Mouse (Mus musculus) central nervous system, embryonic 18 days (tissue): ENCODE measurements around the gene Rab3d. TPM values are rescaled to one million over a fixed set of nuclear protein-coding genes. Genes with fewer than 3 reads are reported as not detected.

Experiments
- polyA plus RNA-seq: library from polyadenylated mRNA; depleted of rRNA; stranded (reverse); fragments of >200 nt; gene quantifications from 2 replicates; pipeline ENCODE4 v1.2.3, GENCODE M21; 2012; rRNA removed

The Rab3d gene
- polyA plus RNA-seq, result 32.4 and 36.8 TPM in 2 replicates

DNA sequence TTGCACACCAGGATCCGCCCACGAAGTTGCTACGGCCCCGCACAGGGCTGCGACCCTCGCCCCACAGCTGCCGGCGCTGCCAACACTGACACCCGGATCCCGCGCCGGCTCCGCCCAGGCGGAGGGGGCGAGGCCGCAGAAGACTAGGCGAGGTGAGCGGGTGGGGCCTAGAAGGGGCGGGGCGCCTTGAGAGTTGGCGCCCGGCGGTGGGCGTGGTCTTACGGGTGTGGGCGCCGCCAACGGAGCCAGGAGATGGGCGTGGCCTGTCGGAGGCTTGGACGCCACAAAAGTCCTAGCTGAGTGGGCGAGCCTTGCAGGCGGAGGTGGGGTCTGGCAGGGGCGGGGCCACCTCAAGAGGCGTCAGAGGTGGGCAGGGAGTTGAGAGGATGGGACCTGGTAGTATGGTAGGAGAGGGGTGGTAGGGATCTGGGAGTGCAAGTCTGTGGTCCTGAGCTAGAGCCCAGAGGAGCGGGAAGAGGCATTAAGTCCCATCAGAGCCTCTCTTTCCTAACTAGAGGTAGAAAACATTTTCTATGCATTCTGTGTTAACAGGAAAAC lies at the start of gene Rab3d:
TSS of gene Rab3d (minus strand) at position 158 of the 558 bp plus-strand sequence.

GRCm38 (mm10) chr9:21963417-21963816 lies 45.4 kb upstream of the Rab3d start, which contains the start of gene Epor:
TSS of gene Epor (minus strand) at chr9:21963506.

GRCm38 (mm10) chr9:21955570-21956281 lies 37.7 kb upstream of the Rab3d start, which contains the start of gene Swsap1:
TSS of gene Swsap1 (plus strand) at chr9:21955755.

DNA sequence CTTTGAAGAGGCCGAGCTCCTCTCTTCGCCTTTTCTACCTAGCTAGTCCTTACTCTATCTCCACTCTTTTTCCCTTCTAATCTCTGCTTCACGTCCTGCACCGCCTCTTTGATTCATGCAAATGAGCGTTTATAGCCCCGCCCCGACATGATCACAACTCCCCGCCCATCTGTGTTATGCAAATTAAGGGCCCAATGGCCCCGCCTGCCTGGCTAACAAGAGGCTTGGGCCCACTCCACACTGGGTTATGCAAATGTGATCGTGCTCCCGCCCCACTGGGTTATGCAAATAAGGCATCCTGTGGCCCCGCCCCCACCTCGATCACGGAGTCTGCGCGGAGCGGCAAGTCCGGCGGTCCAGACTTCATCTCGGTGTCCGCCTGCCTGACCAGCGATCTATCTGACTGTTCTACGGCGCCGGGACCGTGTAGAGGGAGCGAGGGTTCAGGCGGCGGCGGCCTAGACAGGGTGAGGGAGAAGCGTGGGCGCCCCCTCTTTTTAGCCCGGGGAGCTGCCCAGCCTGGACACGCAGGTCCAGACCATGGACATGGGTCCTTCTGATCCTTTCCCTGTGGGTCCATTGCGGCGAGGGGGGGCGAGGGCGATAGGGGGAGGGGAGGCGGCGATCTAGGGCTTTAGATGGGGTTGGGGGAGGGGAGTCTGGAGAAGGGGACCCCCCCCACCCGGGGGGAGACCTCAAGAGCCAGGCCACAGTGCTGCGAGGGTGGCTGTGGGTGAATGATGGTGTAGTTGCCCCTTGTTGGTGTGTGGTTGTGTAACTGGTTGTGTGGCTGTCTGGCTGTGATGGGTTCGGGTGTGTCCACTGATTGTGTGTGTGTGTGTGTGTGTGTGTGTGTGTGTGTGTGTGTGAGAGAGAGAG lies 18.9 kb upstream of the Rab3d start, which contains the start of gene Plppr2:
TSS of gene Plppr2 (plus strand) at position 342 of the 879 bp plus-strand sequence.

DNA sequence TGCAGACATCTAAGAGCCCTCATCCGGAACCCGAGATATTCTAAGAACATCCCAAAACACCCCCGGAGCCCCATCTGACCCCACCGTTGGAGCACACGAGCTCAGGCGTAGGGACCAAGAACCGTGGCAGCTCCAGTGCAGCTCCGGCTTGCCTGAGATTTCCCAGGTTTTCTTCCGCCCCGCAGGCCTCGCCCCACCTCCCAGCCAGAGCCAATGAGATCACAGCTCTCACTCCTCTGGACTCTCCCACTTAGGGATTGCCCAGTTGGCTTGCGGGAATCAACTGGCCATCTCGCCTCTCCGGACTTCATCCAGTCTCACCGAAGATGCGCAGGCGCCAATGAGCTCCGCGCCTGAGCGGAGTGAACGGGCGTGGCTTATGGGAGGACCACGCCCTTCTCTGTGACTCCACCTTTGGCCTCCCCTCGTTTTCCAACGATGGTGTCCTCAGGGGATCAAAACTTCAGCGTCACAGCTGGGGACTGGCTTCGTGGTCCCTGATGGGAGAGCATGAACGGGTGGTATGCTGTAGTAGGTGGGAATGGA lies 9.3 kb upstream of the Rab3d start, which contains the start of the genes Ccdc159 and Tmem205:
TSS of gene Ccdc159 (plus strand) at position 264 of the 546 bp plus-strand sequence.
TSS of gene Tmem205 (minus strand) at position 349 of the 546 bp plus-strand sequence.

Other genes with a start within 250 kb of the Rab3d start
- gene Ldlr, start 194.7 kb downstream of the Rab3d start, polyA plus RNA-seq, result 21.0 and 21.6 TPM in 2 replicates
- 12.6 and 14.0 TPM in 2 replicates for gene Spc24, start 157.9 kb downstream of the Rab3d start, polyA plus RNA-seq
- 5.3 and 5.6 TPM in 2 replicates for gene Kank2, start 119.4 kb downstream of the Rab3d start, polyA plus RNA-seq
- not detected in 2 replicates for gene Angptl8, start 82.7 kb downstream of the Rab3d start, polyA plus RNA-seq
- gene Dock6, start 65.6 kb downstream of the Rab3d start, polyA plus RNA-seq, result 46.2 and 49.9 TPM in 2 replicates
- 21.0 and 21.3 TPM in 2 replicates for gene Ccdc159, start 9.3 kb upstream of the Rab3d start, polyA plus RNA-seq
- 44.9 and 51.9 TPM in 2 replicates for gene Tmem205, start 9.4 kb upstream of the Rab3d start, polyA plus RNA-seq
- gene Plppr2, start 18.8 kb upstream of the Rab3d start, polyA plus RNA-seq, result 170 and 195 TPM in 2 replicates
- 7.5 and 7.9 TPM in 2 replicates for gene Swsap1, start 37.6 kb upstream of the Rab3d start, polyA plus RNA-seq
- gene Epor, start 45.3 kb upstream of the Rab3d start, polyA plus RNA-seq, result 1.0 and 1.5 TPM in 2 replicates
- gene Rgl3, start 71.3 kb upstream of the Rab3d start, polyA plus RNA-seq, result 2.0 and 2.2 TPM in 2 replicates
- 6.9 and 8.4 TPM in 2 replicates for gene Ccdc151, start 84.4 kb upstream of the Rab3d start, polyA plus RNA-seq
- 90.4 and 102 TPM in 2 replicates for gene Prkcsh, start 84.6 kb upstream of the Rab3d start, polyA plus RNA-seq
- 203 and 239 TPM in 2 replicates for gene Elavl3, start 133.8 kb upstream of the Rab3d start, polyA plus RNA-seq
- not detected in 2 replicates for gene Gm49318, start 153.1 kb upstream of the Rab3d start, polyA plus RNA-seq
- 45.9 and 47.9 TPM in 2 replicates for gene Zfp653, start 153.2 kb upstream of the Rab3d start, polyA plus RNA-seq
- 47.4 and 52.9 TPM in 2 replicates for gene Ecsit, start 167.2 kb upstream of the Rab3d start, polyA plus RNA-seq
- 0.54 and 0.94 TPM in 2 replicates for gene Cnn1, start 181.0 kb upstream of the Rab3d start, polyA plus RNA-seq
- gene Elof1, start 199.0 kb upstream of the Rab3d start, polyA plus RNA-seq, result 125 and 146 TPM in 2 replicates
- gene Acp5, start 217.5 kb upstream of the Rab3d start, polyA plus RNA-seq, result 1.1 and 29.2 TPM in 2 replicates
- 82.0 and 87.2 TPM in 2 replicates for gene Pigyl, start 238.7 kb upstream of the Rab3d start, polyA plus RNA-seq